Mouse (Mus musculus): Measurements from ENCODE around the gene Sbno2. TPM values are rescaled to one million over a fixed set of nuclear protein-coding genes. Genes with fewer than 3 reads are reported as not detected.
"Not testable (repeated sequence)": the region's sequence is repeated elsewhere in the genome, so short reads cannot be mapped to it uniquely, and the experiment has no call there.

Gene Sbno2
- total RNA-seq, 2 experiments from 2014 or later = 19.2 to 19.3 TPM

GRCm38 (mm10) chr10:80072623-80073489 is 32.5 kb downstream of the Sbno2 start:
- no peak for DNase-seq (ENCODE audit: low spot score in 2 of 2)
- intact Hi-C loops (cut with DNase I) = no loop called here

- no peak for DNase-seq (ENCODE audit: low spot score in 2 of 2)
- intact Hi-C loops (cut with DNase I) = no loop called here
These were observed 33.9 kb downstream of the Sbno2 start for GRCm38 (mm10) chr10:80071516-80071900.

- intact Hi-C loops (cut with DNase I) = no loop called here
- peak; percentile 67 to 70 for DNase-seq (ENCODE audit: low spot score in 2 of 2)
These were observed 34.4 kb downstream of the Sbno2 start for GRCm38 (mm10) chr10:80070837-80071515.

DNA sequence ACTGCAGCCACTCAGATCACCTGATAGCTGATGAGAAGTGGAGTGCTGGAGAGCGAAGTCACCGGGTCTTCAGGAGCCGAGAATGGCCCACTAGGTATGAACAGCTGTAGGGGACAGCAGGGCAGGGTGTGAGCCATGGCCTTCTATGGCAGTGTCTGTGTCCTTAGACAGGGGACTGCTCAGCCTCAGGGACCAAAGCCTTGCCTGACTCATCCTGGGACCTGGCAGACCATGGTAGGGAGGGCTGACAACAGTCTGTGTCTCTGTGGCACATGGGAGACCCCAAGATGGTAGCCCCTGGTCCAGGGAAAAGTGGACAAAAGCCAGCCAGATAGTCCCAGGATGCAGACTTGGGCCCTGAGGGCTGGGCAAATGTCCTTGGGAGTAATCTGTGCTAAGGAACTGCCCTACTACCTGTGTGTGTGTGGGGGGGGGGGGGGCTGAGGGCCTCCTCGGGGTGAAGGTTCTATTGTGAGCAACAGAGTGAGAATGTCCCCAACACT is 35.4 kb downstream of the Sbno2 start:
- DNase-seq (ENCODE audit: low spot score in 2 of 2) = no peak
- intact Hi-C loops (cut with DNase I) = no loop called here

DNA sequence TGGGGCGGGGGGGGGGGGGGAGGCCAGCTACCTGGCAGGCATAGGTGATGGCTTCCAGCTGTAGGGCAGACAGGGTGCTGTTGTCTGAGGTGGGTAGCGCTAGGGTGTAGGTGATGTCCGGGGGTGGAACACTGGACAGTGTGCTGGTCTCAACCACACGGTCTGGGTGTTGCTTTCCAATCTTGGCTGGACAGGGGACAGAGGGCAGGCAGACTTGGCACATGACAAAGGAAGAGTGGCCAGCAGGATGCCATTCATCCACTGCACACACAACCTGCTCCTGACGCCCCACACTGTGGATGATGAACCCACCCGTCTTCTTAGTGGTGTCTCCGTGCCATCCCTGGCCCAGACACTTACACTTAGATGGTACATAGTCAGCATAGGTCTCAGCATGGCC is 36.1 kb downstream of the Sbno2 start:
- intact Hi-C loops (cut with DNase I) = no loop called here

GRCm38 (mm10) chr10:80063877-80064650 is 41.3 kb downstream of the Sbno2 start:
- intact Hi-C loops (cut with DNase I) = no loop called here
- DNase-seq (ENCODE audit: low spot score in 2 of 2) = no peak

More for the DNA sequence above, 36.1 kb downstream of the Sbno2 start:
- DNase-seq (ENCODE audit: low spot score in 2 of 2) = no peak

- intact Hi-C loops (cut with DNase I) = no loop called here
- DNase-seq (ENCODE audit: low spot score in 2 of 2) = no peak
These were observed 42.3 kb downstream of the Sbno2 start for GRCm38 (mm10) chr10:80063104-80063503.

DNA sequence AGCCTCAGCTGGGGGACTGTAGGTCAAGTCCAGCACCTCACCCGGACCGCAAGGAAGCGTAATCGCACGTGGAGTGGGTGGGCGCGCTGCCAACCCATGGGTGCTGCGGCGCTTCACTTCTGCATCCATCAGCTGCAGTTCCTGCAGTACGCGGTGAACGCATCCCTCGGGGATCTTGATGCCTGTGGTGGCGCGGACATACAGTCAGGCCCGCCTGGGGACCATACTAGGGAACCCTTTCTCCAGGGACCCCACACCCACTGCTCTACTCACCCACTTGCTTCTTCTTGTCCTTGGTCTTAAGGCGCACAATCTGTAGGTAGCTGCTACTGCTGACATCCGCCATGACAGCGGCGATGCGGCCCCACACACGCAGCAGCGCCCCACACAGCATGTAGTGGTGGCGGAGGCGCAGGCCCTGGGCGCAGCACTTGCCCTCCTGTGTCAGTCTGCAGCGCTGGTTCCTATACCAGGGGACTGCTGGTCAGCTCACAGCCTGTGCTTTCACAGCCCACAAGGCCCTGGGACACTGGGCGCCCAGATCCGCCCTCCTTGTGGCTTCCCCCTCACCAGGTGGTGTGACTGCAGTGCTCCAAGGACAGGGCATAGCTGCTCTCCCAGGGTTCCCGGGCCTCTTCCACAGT is 47.6 kb downstream of the Sbno2 start:
- no peak for DNase-seq (ENCODE audit: low spot score in 2 of 2)
- intact Hi-C loops (cut with DNase I) = no loop called here

DNA sequence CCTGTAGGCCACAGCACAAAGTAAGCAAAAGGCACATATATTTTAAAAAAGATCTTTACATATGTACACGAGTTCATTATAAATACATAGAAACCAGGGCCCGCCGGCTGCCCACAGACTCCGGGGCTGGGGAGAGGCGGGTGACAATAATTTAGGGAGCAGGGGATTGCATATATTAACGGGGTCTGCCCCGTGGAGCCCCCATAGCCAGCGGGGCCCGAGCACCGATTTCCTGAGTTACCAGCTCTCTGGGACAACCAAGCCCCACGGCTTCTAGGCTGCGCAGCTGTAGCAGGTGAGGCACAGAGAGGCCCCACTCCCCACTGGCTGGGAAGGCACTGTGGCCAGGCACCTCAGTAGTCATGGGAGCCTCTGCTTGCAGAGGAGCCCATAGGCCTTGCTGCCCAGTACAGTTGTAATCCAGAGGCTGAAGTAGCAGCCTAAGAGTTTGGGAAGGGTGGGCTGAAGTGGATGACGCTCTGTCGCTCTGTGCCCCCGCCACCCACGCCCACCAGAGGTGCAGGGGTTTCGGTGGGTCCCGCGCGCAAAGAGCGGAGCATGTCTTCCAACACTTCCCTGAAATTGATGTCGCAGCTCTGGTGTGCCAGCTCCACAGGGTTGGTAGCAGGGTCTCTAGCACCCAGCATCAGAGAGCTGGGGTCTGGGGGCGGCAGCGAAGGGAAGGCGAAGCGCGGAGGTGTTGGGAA is 48.2 kb downstream of the Sbno2 start:
- no peak for DNase-seq (ENCODE audit: low spot score in 2 of 2)
- intact Hi-C loops (cut with DNase I) = no loop called here

GRCm38 (mm10) chr10:80056506-80056905 is 48.9 kb downstream of the Sbno2 start:
- no peak for DNase-seq (ENCODE audit: low spot score in 2 of 2)

GRCm38 (mm10) chr10:80055891-80056290 is 49.5 kb downstream of the Sbno2 start:
- intact Hi-C loops (cut with DNase I) = no loop called here
- DNase-seq (ENCODE audit: low spot score in 2 of 2) = no peak

More at GRCm38 (mm10) chr10:80056506-80056905, 48.9 kb downstream of the Sbno2 start:
- intact Hi-C loops (cut with DNase I) = no loop called here

- intact Hi-C loops (cut with DNase I) = no loop called here
- DNase-seq (ENCODE audit: low spot score in 2 of 2) = no peak
These were observed 50.0 kb downstream of the Sbno2 start for GRCm38 (mm10) chr10:80055364-80055763.

DNA sequence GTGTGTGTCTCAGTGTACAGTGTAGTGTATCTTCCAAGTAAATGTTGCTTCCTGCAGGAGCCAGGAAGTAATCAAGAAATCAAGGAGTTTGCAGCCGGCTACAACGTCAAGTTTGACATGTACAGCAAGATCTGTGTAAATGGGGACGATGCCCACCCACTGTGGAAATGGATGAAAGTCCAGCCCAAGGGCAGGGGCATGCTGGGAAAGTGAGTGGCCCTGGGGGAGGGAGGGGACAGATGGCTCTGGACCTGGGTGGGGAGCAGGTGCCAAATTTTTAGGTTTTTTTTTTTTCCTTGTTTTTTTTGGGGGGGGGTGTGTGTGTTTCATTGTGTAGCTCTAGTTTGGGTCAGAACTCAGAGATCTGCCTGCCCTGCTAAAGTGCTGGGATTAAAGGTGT is 50.5 kb downstream of the Sbno2 start:
- intact Hi-C loops (cut with DNase I) = loop anchor here (1.0 to 5.0 kb wide), 2 partner anchors 59 to 68 kb away; partner anchors contain the start of gene Cnn2
- not testable (repeated sequence) for DNase-seq (ENCODE audit: low spot score in 2 of 2)

- DNase-seq (ENCODE audit: low spot score in 2 of 2) = peak; percentile 60 to 62
- intact Hi-C loops (cut with DNase I) = loop anchor here (1.0 to 5.0 kb wide), 2 partner anchors 60 to 67 kb away; partner anchors contain the start of gene Cnn2
These were observed 51.2 kb downstream of the Sbno2 start for GRCm38 (mm10) chr10:80053831-80054815.

- intact Hi-C loops (cut with DNase I) = loop anchor here (5.0 kb wide), 1 partner anchor 66 kb away; the partner anchor contains the start of gene Cnn2
- peak; percentile 100 for DNase-seq (ENCODE audit: low spot score in 2 of 2)
These were observed 52.1 kb downstream of the Sbno2 start for GRCm38 (mm10) chr10:80053259-80053780.

DNA sequence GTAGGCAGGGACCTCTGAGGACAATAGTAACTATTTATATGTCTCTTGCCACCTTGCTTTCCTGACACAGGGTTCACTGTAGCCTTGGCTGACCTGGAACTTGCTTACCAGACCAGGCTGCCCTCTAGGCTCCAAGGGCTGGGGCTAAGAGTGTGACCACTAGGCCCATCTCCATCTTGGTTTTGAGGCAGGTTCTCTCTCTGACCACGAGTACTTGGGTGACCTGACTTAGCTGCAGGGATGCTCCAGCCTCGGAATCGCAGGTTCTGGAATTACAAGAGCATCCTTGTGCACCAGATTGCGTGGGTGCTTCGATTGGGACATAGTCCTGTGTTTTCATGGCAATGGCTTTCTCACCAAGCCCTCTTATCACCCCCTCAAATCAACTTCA is 53.0 kb downstream of the Sbno2 start:
- intact Hi-C loops (cut with DNase I) = loop anchor here (5.0 kb wide), 1 partner anchor 65 kb away; the partner anchor contains the start of gene Cnn2
- no peak for DNase-seq (ENCODE audit: low spot score in 2 of 2)

All from left cerebral cortex, postnatal 14 days (tissue).